Mouse (Mus musculus) WW6 (cell line): ENCODE data around the gene Cd59a.
"Not testable (repeated sequence)": the region's sequence is repeated elsewhere in the genome, so short reads cannot be mapped to it uniquely, and the experiment has no call there.

Source experiments
- DNase-seq: peaks from one replicate; pipeline ENCODE4 v3.0.0-alpha.2; 2013; ENCODE audit warnings: low read depth, low spot score

Gene Cd59a

GRCm38 (mm10) chr2:104095741-104096213 is at the start of gene Cd59a:
Gene Cd59a, plus strand, starts transcription at chr2:104095801.
- no peak for DNase-seq

GRCm38 (mm10) chr2:104058381-104058780 is 37.2 kb upstream of the Cd59a start:
- DNase-seq = no peak

- DNase-seq = no peak
Measured at GRCm38 (mm10) chr2:104058954-104059353, 36.6 kb upstream of the Cd59a start.

GRCm38 (mm10) chr2:104059786-104060185 is 35.8 kb upstream of the Cd59a start:
- no peak for DNase-seq

GRCm38 (mm10) chr2:104060996-104061395 is 34.6 kb upstream of the Cd59a start:
- DNase-seq = no peak

- DNase-seq = no peak
Measured at GRCm38 (mm10) chr2:104062665-104063064, 32.9 kb upstream of the Cd59a start.

GRCm38 (mm10) chr2:104064152-104064551 is 31.4 kb upstream of the Cd59a start:
- DNase-seq = no peak

GRCm38 (mm10) chr2:104065526-104065925 is 30.1 kb upstream of the Cd59a start, which contains the start of gene Gm10912:
Gene Gm10912, plus strand, starts transcription at chr2:104065826.
- DNase-seq = not testable (repeated sequence)

GRCm38 (mm10) chr2:104068450-104068849 is 27.2 kb upstream of the Cd59a start, which contains the start of gene Gm10799:
Gene Gm10799, minus strand, starts transcription at chr2:104068550.
- DNase-seq = not testable (repeated sequence)

- peak; percentile 38 for DNase-seq
Measured at GRCm38 (mm10) chr2:104069704-104070185, 25.9 kb upstream of the Cd59a start, which contains the start of gene Cd59b. Gene Cd59b, plus strand, starts transcription at chr2:104069849.

- not testable (repeated sequence) for DNase-seq
Measured at GRCm38 (mm10) chr2:104078285-104078684, 17.3 kb upstream of the Cd59a start.

- not testable (repeated sequence) for DNase-seq
Measured at GRCm38 (mm10) chr2:104081436-104082050, 14.1 kb upstream of the Cd59a start.

GRCm38 (mm10) chr2:104082474-104082873 is 13.1 kb upstream of the Cd59a start:
- no peak for DNase-seq

GRCm38 (mm10) chr2:104084027-104084426 is 11.6 kb upstream of the Cd59a start:
- not testable (repeated sequence) for DNase-seq

GRCm38 (mm10) chr2:104087562-104087961 is 8.0 kb upstream of the Cd59a start:
- DNase-seq = not testable (repeated sequence)

GRCm38 (mm10) chr2:104093305-104093704 is 2.3 kb upstream of the Cd59a start:
- no peak for DNase-seq

- no peak for DNase-seq
Measured at GRCm38 (mm10) chr2:104096256-104096655, 655 bp downstream of the Cd59a start.

- DNase-seq = not testable (repeated sequence)
Measured at GRCm38 (mm10) chr2:104096796-104097195, 1.2 kb downstream of the Cd59a start.

GRCm38 (mm10) chr2:104097396-104097795 is 1.8 kb downstream of the Cd59a start:
- DNase-seq = not testable (repeated sequence)

GRCm38 (mm10) chr2:104098529-104099230 is 3.1 kb downstream of the Cd59a start:
- no peak for DNase-seq

GRCm38 (mm10) chr2:104099231-104099585 is 3.6 kb downstream of the Cd59a start:
- no peak for DNase-seq

GRCm38 (mm10) chr2:104099946-104100345 is 4.3 kb downstream of the Cd59a start:
- no peak for DNase-seq

GRCm38 (mm10) chr2:104104800-104105199 is 9.2 kb downstream of the Cd59a start:
- no peak for DNase-seq
